Mouse (Mus musculus) neural tube, embryonic 12.5 days (tissue): ENCODE data around the gene Espnl. TPM values are rescaled to one million over a fixed set of nuclear protein-coding genes. Genes with fewer than 3 reads are reported as not detected.

Experiments
- ATAC-seq: fragments of 200-750 bp; cut with Nextera tagmentation; 2 replicates; pipeline ENCODE4 v1.8.0; 2017; ENCODE audit warnings: low read depth, mild to moderate bottlenecking, moderate TSS enrichment, moderate library complexity; ENCODE audit not compliant: low FRiP score
- H3K27ac ChIP-seq: fragments of 300-500 bp; sonication (generic); 2 replicates; pipeline ENCODE4 v1.5.1; 2016
- H3K27me3 ChIP-seq: fragments of 300-500 bp; sonication (generic); replicated peaks from 2 replicates; pipeline ENCODE4 v1.6.1; 2016; ENCODE audit warnings: mild to moderate bottlenecking
- H3K36me3 ChIP-seq: fragments of 300-500 bp; sonication (generic); 2 replicates; pipeline ENCODE4 v1.6.1; 2016; ENCODE audit warnings: mild to moderate bottlenecking
- H3K4me1 ChIP-seq: fragments of 300-500 bp; sonication (generic); 2 replicates; pipeline ENCODE4 v1.6.1; 2016
- H3K4me2 ChIP-seq: fragments of 300-500 bp; sonication (generic); replicated peaks from 2 replicates; pipeline ENCODE4 v1.6.1; 2016; ENCODE audit warnings: mild to moderate bottlenecking
- H3K4me3 ChIP-seq: fragments of 300-500 bp; sonication (generic); 2 replicates; pipeline ENCODE4 v1.5.1; 2016
- H3K9ac ChIP-seq: fragments of 300-500 bp; sonication (generic); 2 replicates; pipeline ENCODE4 v1.6.1; 2016; ENCODE audit warnings: mild to moderate bottlenecking
- H3K9me3 ChIP-seq: fragments of 300-500 bp; sonication (generic); 2 replicates; pipeline ENCODE4 v1.6.1; 2016; ENCODE audit warnings: mild to moderate bottlenecking
- WGBS: fragments of 180-500 bp; shearing (Covaris S2); methylation state at CpG from one replicate; pipeline ENCODE4 v1.1.7; 2016; 5-methylcytosine and 5-hydroxymethylcytosine counted together
- polyA plus RNA-seq: library from polyadenylated mRNA; unstranded; fragments of >200 nt; fragmentation: Nextera tagmentation; extraction: Ambion mirVana; gene quantifications from 2 replicates; pipeline ENCODE4 v1.2.1, GENCODE M21; 2016

The Espnl gene
- polyA plus RNA-seq, 1 experiment from 2014 or later: 0.13 TPM

GRCm38 (mm10) chr1:91299026-91299706 lies 22.7 kb upstream of the Espnl start:
- H3K9ac ChIP-seq: peak overlapping the region; percentile 80
- H3K4me3 ChIP-seq: peak overlapping the region; percentile 81
- H3K9me3 ChIP-seq: no peaks in the 10 kb centered on the region
- H3K27ac ChIP-seq: no peak overlapping the region
- H3K27me3 ChIP-seq: no peaks in the 10 kb centered on the region
- peak overlapping the region; percentile 74 for H3K4me2 ChIP-seq
- H3K4me1 ChIP-seq: peaks cover 5% of the 10 kb centered on the region
- H3K36me3 ChIP-seq: 0 out of 2 replicates have a peak, but pooled peaks cover 7% of the 10 kb centered on the region
- ATAC-seq: no peak
- 83% methylated on average over 13 of the region's 13 CpGs for WGBS

DNA sequence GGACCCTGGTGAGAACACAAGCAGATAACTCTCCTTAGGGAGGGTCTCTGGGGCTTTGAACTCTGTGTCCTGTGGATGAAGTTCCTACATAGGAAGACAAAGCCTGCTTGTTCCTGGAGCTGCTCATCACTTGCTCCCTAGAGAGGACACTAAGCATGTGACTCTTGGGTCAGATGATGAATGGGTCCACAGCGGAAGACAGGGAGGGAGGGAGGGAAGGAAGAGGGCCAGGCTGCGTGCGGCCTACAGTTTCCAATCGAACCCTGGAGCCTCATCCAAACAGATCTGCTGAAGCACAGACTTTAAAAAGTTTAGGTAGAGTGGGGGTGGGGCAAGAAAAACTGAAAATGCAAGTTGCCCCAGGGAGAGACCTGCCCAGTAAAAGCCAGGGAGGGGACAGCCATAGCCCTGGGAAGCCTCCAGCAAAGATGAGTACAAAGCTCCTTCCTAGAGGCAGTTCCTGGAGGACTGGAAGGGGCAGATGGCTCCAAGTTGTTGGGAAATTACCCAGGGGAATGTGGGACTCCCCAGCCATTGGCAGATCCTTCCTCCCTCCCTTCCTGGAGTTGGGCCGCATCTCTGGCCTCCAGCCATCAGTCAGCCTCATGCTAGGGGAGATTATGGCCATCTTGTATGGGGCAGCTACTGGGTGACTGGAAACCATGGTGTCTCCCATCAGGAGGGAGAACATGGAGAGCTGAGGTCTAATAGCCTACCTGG lies 22.0 kb upstream of the Espnl start:
- Histone ChIP-seq H3K27me3 (no peaks in the 10 kb centered on the region), H3K9ac (no peak overlapping the region), H3K4me1 (peaks cover 5% of the 10 kb centered on the region), H3K36me3 (0 out of 2 replicates have a peak, but pooled peaks cover 7% of the 10 kb centered on the region), H3K4me3 (no peak overlapping the region), H3K9me3 (no peaks in the 10 kb centered on the region), H3K27ac (no peak overlapping the region), H3K4me2 (no peak overlapping the region)
- 74% methylated on average over 5 of the region's 5 CpGs for WGBS
- ATAC-seq: no peak

- Histone ChIP-seq H3K4me3 (no peak overlapping the region), H3K36me3 (peaks cover 18% of the 10 kb centered on the region; the same call in 1 of the 2 replicates), H3K9ac (no peak overlapping the region), H3K27ac (no peak overlapping the region), H3K9me3 (no peaks in the 10 kb centered on the region), H3K27me3 (no peaks in the 10 kb centered on the region), H3K4me2 (no peak overlapping the region), H3K4me1 (peaks cover 5% of the 10 kb centered on the region)
- 71% methylated on average over 3 of the region's 3 CpGs for WGBS
- ATAC-seq: no peak
These were observed 20.5 kb upstream of the Espnl start for GRCm38 (mm10) chr1:91301206-91301920.

- 92% methylated on average over 3 of the region's 3 CpGs for WGBS
- Histone ChIP-seq H3K27me3 (no peaks in the 10 kb centered on the region), H3K4me2 (no peak overlapping the region), H3K9ac (no peak overlapping the region), H3K36me3 (peaks cover 18% of the 10 kb centered on the region; the same call in 1 of the 2 replicates), H3K27ac (no peak overlapping the region), H3K4me1 (peaks cover 5% of the 10 kb centered on the region), H3K4me3 (no peak overlapping the region), H3K9me3 (no peaks in the 10 kb centered on the region)
- ATAC-seq: no peak
These were observed 19.9 kb upstream of the Espnl start for GRCm38 (mm10) chr1:91302021-91302420.

- no peaks in the 10 kb centered on the region for H3K4me1 ChIP-seq
These were observed 17.3 kb upstream of the Espnl start for GRCm38 (mm10) chr1:91304621-91305020.

DNA sequence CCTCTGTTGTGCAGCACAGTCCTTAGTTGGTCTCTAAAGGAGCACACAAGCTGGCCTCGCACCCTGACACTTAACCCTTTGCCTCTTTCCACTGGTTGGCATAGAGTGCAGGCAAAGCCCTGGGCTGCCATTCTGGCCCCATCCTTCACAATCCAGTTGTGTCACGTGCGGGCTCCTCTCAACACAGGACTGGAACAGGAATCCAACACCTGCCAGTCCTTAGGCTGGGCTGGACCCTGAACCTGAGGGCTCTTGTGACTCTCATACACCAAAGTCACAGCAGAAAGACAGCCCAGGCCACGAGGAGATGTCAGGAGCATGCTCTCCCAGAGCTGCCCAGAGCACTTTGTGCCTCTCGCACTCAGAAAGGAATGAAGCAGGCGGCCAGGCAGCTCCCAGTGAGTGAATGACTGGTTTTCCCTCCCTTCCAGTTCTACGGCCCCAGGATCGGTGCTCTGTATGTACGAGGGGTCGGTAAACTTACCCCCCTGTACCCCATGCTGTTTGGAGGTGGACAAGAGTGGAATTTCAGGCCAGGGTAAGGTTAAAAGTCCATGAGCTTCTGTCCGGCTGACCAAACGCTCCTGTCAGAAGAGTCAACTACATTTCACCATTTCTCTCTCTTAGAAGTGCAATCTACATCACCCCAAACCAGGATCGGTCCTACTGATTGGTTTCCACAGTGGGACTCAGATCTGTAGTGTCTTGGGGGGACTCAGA lies 12.3 kb upstream of the Espnl start:
- no peak overlapping the region for H3K4me2 ChIP-seq
- no peak overlapping the region for H3K4me3 ChIP-seq
- no peak for ATAC-seq
- peaks cover 47% of the 10 kb centered on the region for H3K36me3 ChIP-seq
- no peaks in the 10 kb centered on the region for H3K9me3 ChIP-seq
- 92% methylated on average over 13 of the region's 13 CpGs for WGBS
- no peak overlapping the region for H3K9ac ChIP-seq
- no peaks in the 10 kb centered on the region for H3K27me3 ChIP-seq
- H3K27ac ChIP-seq: no peak overlapping the region
- peaks cover 8% of the 10 kb centered on the region for H3K4me1 ChIP-seq

More at GRCm38 (mm10) chr1:91304621-91305020, 17.3 kb upstream of the Espnl start:
- H3K27ac ChIP-seq: no peak overlapping the region
- no peak overlapping the region for H3K4me3 ChIP-seq
- no peak for ATAC-seq
- 92% methylated on average over 4 of the region's 4 CpGs for WGBS
- no peaks in the 10 kb centered on the region for H3K27me3 ChIP-seq
- H3K36me3 ChIP-seq: peaks cover 38% of the 10 kb centered on the region
- no peaks in the 10 kb centered on the region for H3K9me3 ChIP-seq
- H3K9ac ChIP-seq: no peak overlapping the region
- no peak overlapping the region for H3K4me2 ChIP-seq

GRCm38 (mm10) chr1:91312273-91312672 lies 9.6 kb upstream of the Espnl start:
- H3K4me3 ChIP-seq: no peak overlapping the region
- no peak overlapping the region for H3K4me2 ChIP-seq
- no peak for ATAC-seq
- H3K9me3 ChIP-seq: no peaks in the 10 kb centered on the region
- peaks cover 8% of the 10 kb centered on the region for H3K4me1 ChIP-seq
- no peaks in the 10 kb centered on the region for H3K27me3 ChIP-seq
- WGBS: 93% methylated on average over 4 of the region's 4 CpGs
- H3K36me3 ChIP-seq: peaks cover 33% of the 10 kb centered on the region
- no peak overlapping the region for H3K27ac ChIP-seq
- no peak overlapping the region for H3K9ac ChIP-seq

- Histone ChIP-seq H3K36me3 (peaks cover 27% of the 10 kb centered on the region), H3K27me3 (no peaks in the 10 kb centered on the region), H3K9ac (no peak overlapping the region), H3K4me3 (no peak overlapping the region), H3K27ac (no peak overlapping the region), H3K4me2 (no peak overlapping the region), H3K4me1 (peaks cover 8% of the 10 kb centered on the region), H3K9me3 (no peaks in the 10 kb centered on the region)
- 66% methylated on average over 5 of the region's 5 CpGs for WGBS
- ATAC-seq: no peak
These were observed 8.6 kb upstream of the Espnl start for GRCm38 (mm10) chr1:91313251-91313650.

DNA sequence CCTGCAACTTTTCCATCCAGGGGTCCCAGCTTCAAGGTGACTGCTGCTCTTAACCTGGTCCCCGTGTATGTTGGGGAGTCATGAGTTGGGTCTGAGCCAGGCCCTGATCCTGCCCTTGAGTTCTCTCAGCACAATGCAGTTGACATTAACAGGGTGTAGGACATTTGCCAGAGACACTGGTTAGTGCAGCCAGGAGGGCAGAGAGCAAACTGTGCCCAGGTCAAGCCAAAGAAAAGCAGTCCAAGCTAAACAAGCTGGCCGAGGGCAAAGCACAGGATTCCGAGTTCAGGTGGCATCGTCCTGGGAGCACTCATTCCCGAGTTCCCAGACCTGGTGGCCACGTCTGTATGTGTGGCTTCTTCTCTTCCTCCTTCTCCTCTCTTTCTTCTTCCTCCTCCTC lies 4.2 kb upstream of the Espnl start:
- Histone ChIP-seq H3K4me1 (peaks cover 8% of the 10 kb centered on the region), H3K27me3 (no peaks in the 10 kb centered on the region), H3K27ac (no peak overlapping the region), H3K9me3 (no peaks in the 10 kb centered on the region), H3K4me2 (no peak overlapping the region), H3K4me3 (no peak overlapping the region), H3K9ac (no peak overlapping the region), H3K36me3 (no peaks in the 10 kb centered on the region)
- WGBS: 93% methylated on average over 6 of the region's 6 CpGs
- no peak for ATAC-seq

DNA sequence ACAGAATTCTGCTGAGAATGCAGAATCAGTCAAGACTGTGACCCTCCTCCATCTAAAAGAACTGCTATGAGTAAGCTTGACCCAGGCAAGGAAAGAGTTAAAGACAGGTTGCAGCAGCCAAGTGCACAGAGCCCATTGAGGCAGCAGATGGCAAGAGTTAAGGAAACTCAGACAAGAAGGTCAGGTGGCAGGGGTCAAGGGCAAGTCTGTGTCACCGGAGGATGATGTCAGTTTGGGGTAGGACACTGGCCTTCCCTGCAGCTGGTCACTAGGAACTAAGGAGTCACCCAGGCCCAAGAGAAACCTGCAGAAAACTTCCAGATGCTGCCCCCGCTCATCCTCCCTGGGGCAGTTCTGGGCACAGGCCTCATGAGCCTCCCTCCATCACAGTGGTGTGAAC lies 2.8 kb downstream of the Espnl start:
- H3K4me2 ChIP-seq: no peak overlapping the region
- H3K4me3 ChIP-seq: no peak overlapping the region
- no peaks in the 10 kb centered on the region for H3K9me3 ChIP-seq
- H3K27ac ChIP-seq: no peak overlapping the region
- no peaks in the 10 kb centered on the region for H3K4me1 ChIP-seq
- no peaks in the 10 kb centered on the region for H3K27me3 ChIP-seq
- 73% methylated on average over 2 of the region's 2 CpGs for WGBS
- ATAC-seq: no peak
- no peak overlapping the region for H3K9ac ChIP-seq
- H3K36me3 ChIP-seq: no peaks in the 10 kb centered on the region

GRCm38 (mm10) chr1:91325488-91326042 lies 3.7 kb downstream of the Espnl start:
- WGBS: 77% methylated on average over 4 of the region's 4 CpGs
- H3K4me2 ChIP-seq: no peak overlapping the region
- no peaks in the 10 kb centered on the region for H3K27me3 ChIP-seq
- H3K27ac ChIP-seq: no peak overlapping the region
- H3K9ac ChIP-seq: no peak overlapping the region
- H3K4me3 ChIP-seq: no peak overlapping the region
- no peaks in the 10 kb centered on the region for H3K36me3 ChIP-seq
- H3K4me1 ChIP-seq: no peaks in the 10 kb centered on the region
- no peaks in the 10 kb centered on the region for H3K9me3 ChIP-seq
- ATAC-seq: no peak
